Mouse (Mus musculus): ENCODE results near the gene Pik3ap1.

DNA sequence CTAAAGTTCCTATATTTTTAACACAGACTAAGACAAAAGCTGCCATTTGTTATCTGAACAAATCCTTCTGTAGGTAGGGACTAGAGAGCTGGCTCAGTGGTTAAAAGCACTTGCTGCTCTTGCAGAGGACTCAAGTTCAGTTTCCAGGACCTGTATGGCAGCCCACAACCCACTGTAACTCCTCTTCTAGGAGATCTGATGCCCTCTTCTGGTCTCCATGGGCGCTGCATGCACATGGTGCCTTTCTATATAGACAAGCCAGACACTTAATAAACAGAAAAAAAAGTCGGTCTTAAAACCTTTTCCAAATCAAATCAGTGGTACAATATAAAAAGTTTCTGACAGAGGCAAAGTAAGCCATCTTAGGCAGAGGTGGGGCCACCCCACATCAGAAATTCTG lies 126.2 kb downstream of the Pik3ap1 start:
- TF ChIP-seq CTCF (IDR thresholded peaks at IDR 0.05; ENCODE audit: extremely low read depth, insufficient read length, insufficient replicate concordance, low read depth, low read length) (peak; percentile 48; the same call in 1 of the 2 replicates), POLR2A (IDR thresholded peaks at IDR 0.05; ENCODE audit: low read depth, low read length) (no peak)

Data from small intestine, adult 2 months (tissue).